Mouse (Mus musculus) midbrain, embryonic 14.5 days (tissue): ENCODE data around the gene Krt17. TPM values are rescaled to one million over a fixed set of nuclear protein-coding genes. Genes with fewer than 3 reads are reported as not detected.
"Not testable (repeated sequence)": the region's sequence is repeated elsewhere in the genome, so short reads cannot be mapped to it uniquely, and the experiment has no call there.

ENCODE experiments used
- ATAC-seq: fragments of 200-750 bp; cut with Nextera tagmentation; 2 replicates; pipeline ENCODE4 v1.8.0; 2017; ENCODE audit warnings: moderate number of reproducible peaks, moderate library complexity; ENCODE audit not compliant: low FRiP score, low TSS enrichment
- DNase-seq: peaks from one replicate; pipeline ENCODE4 v3.0.0-alpha.2; 2015
- H3K27ac ChIP-seq: fragments of 300-500 bp; sonication (generic); replicated peaks from 2 replicates; pipeline ENCODE4 v1.5.1; 2014; ENCODE audit warnings: mild to moderate bottlenecking, low read depth, low read length, moderate library complexity
- H3K27me3 ChIP-seq: fragments of 300-500 bp; sonication (generic); 2 replicates; pipeline ENCODE4 v1.6.1; 2014; ENCODE audit warnings: low read length, control low read depth, mixed read lengths; ENCODE audit not compliant: control insufficient read depth, insufficient read depth
- H3K36me3 ChIP-seq: fragments of 300-500 bp; sonication (generic); 2 replicates; pipeline ENCODE4 v1.6.1; 2014; ENCODE audit warnings: low read length, control low read depth; ENCODE audit not compliant: control insufficient read depth, insufficient read depth
- H3K4me1 ChIP-seq: fragments of 300-500 bp; sonication (generic); 2 replicates; pipeline ENCODE4 v1.6.1; 2014; ENCODE audit warnings: mild to moderate bottlenecking, antibody characterized with exemption, low read length, control low read depth; ENCODE audit not compliant: control insufficient read depth, insufficient read depth
- H3K4me2 ChIP-seq: fragments of 300-500 bp; sonication (generic); 2 replicates; pipeline ENCODE4 v1.6.1; 2014; ENCODE audit warnings: mild to moderate bottlenecking, low read length, moderate library complexity
- H3K4me3 ChIP-seq: fragments of 300-500 bp; sonication (generic); replicated peaks from 2 replicates; pipeline ENCODE4 v1.5.1; 2014; ENCODE audit warnings: low read depth, low read length
- H3K9ac ChIP-seq: fragments of 300-500 bp; sonication (generic); replicated peaks from 2 replicates; pipeline ENCODE4 v1.6.1; 2014; ENCODE audit warnings: mild to moderate bottlenecking, low read length, moderate library complexity
- H3K9me3 ChIP-seq: fragments of 300-500 bp; sonication (generic); 2 replicates; pipeline ENCODE4 v1.6.1; 2016; ENCODE audit warnings: low read length, control low read depth, mixed read lengths; ENCODE audit not compliant: control insufficient read depth
- WGBS: fragments of 180-500 bp; shearing (Covaris S2); extraction: QIAGEN DNeasy Blood & Tissue Kit; methylation state at CpG from one replicate; pipeline ENCODE4 v1.1.7; 2014; 5-methylcytosine and 5-hydroxymethylcytosine counted together
- polyA plus RNA-seq: library from polyadenylated mRNA; unstranded; fragments of >200 nt; fragmentation: Nextera tagmentation; extraction: Ambion mirVana; gene quantifications from 2 replicates; pipeline ENCODE4 v1.2.1, GENCODE M21; 2014

Gene Krt17
- polyA plus RNA-seq, 1 experiment from 2014 or later, result not detected

- DNase-seq, result no peak
- no peaks in the 10 kb centered on the region for H3K27me3 ChIP-seq
These were observed 2.9 kb downstream of the Krt17 start for GRCm38 (mm10) chr11:100257967-100258366.

GRCm38 (mm10) chr11:100255514-100255913 lies 5.3 kb downstream of the Krt17 start:
- no peak overlapping the region for H3K27ac ChIP-seq
- ATAC-seq (no peak), DNase-seq (no peak)
- no peaks in the 10 kb centered on the region for H3K27me3 ChIP-seq
- no peaks in the 10 kb centered on the region for H3K36me3 ChIP-seq
- 98% methylated on average over 6 of the region's 6 CpGs for WGBS
- H3K4me1 ChIP-seq, result no peaks in the 10 kb centered on the region
- H3K9me3 ChIP-seq, result no peaks in the 10 kb centered on the region
- H3K4me3 ChIP-seq, result no peak overlapping the region
- H3K4me2 ChIP-seq, result no peak overlapping the region
- H3K9ac ChIP-seq, result no peak overlapping the region

More at GRCm38 (mm10) chr11:100257967-100258366, 2.9 kb downstream of the Krt17 start:
- H3K4me2 ChIP-seq, result no peak overlapping the region
- H3K27ac ChIP-seq, result no peak overlapping the region
- ATAC-seq, result no peak
- H3K4me3 ChIP-seq, result no peak overlapping the region
- H3K36me3 ChIP-seq, result no peaks in the 10 kb centered on the region
- no peak overlapping the region for H3K9ac ChIP-seq
- no peaks in the 10 kb centered on the region for H3K4me1 ChIP-seq
- H3K9me3 ChIP-seq, result no peaks in the 10 kb centered on the region
- WGBS, result 92% methylated on average over 1 of the region's 1 CpGs

GRCm38 (mm10) chr11:100254360-100255090 lies 6.3 kb downstream of the Krt17 start:
- Histone ChIP-seq H3K4me3 (no peak overlapping the region), H3K36me3 (no peaks in the 10 kb centered on the region), H3K27ac (no peak overlapping the region), H3K4me2 (no peak overlapping the region), H3K9me3 (no peaks in the 10 kb centered on the region), H3K4me1 (no peaks in the 10 kb centered on the region), H3K27me3 (no peaks in the 10 kb centered on the region), H3K9ac (no peak overlapping the region)
- DNase-seq (no peak), ATAC-seq (no peak)
- WGBS, result 68% methylated on average over 5 of the region's 5 CpGs

- no peak for ATAC-seq
- Histone ChIP-seq H3K36me3 (no peaks in the 10 kb centered on the region), H3K27me3 (no peaks in the 10 kb centered on the region), H3K4me2 (no peak within 1 kb of the TSS), H3K9ac (no peak within 1 kb of the TSS), H3K9me3 (no peaks in the 10 kb centered on the region), H3K4me1 (no peaks in the 10 kb centered on the region), H3K4me3 (no peak within 1 kb of the TSS), H3K27ac (no peak within 1 kb of the TSS)
- no peak for DNase-seq
- 83% methylated on average over 7 of the region's 7 CpGs for WGBS
These were observed 11.9 kb downstream of the Krt17 start, which contains the start of gene Krt16 for GRCm38 (mm10) chr11:100248852-100249465. TSS of gene Krt16 (minus strand) at chr11:100248902.

- not testable (repeated sequence) for ATAC-seq, H3K9ac ChIP-seq, H3K27me3 ChIP-seq, H3K36me3 ChIP-seq, H3K4me1 ChIP-seq, DNase-seq, H3K4me2 ChIP-seq, H3K4me3 ChIP-seq, H3K27ac ChIP-seq, H3K9me3 ChIP-seq
- 73% methylated on average over 7 of the region's 7 CpGs for WGBS
These were observed 14.4 kb downstream of the Krt17 start for GRCm38 (mm10) chr11:100246471-100246870.

- not testable (repeated sequence) for DNase-seq, H3K9ac ChIP-seq, H3K9me3 ChIP-seq, H3K27ac ChIP-seq, H3K36me3 ChIP-seq, H3K4me3 ChIP-seq, H3K4me1 ChIP-seq, H3K4me2 ChIP-seq, ATAC-seq, H3K27me3 ChIP-seq
- 92% methylated on average over 4 of the region's 4 CpGs for WGBS
These were observed 20.6 kb downstream of the Krt17 start for GRCm38 (mm10) chr11:100240272-100240671.

GRCm38 (mm10) chr11:100221741-100222140 lies 39.1 kb downstream of the Krt17 start:
- no peaks in the 10 kb centered on the region for H3K27me3 ChIP-seq
- H3K9ac ChIP-seq, result no peak overlapping the region
- H3K27ac ChIP-seq, result no peak overlapping the region
- H3K4me3 ChIP-seq, result no peak overlapping the region
- H3K4me2 ChIP-seq, result no peak overlapping the region
- ATAC-seq (no peak), DNase-seq (no peak)
- no peaks in the 10 kb centered on the region for H3K4me1 ChIP-seq
- peaks cover 3% of the 10 kb centered on the region; the same call in 1 of the 2 replicates for H3K9me3 ChIP-seq
- WGBS, result 73% methylated on average over 8 of the region's 8 CpGs
- H3K36me3 ChIP-seq, result no peaks in the 10 kb centered on the region

- H3K36me3 ChIP-seq, result no peaks in the 10 kb centered on the region
- no peaks in the 10 kb centered on the region for H3K27me3 ChIP-seq
- H3K4me2 ChIP-seq, result no peak overlapping the region
- 85% methylated on average over 4 of the region's 4 CpGs for WGBS
- no peak for DNase-seq
- no peak overlapping the region for H3K9ac ChIP-seq
- no peaks in the 10 kb centered on the region for H3K4me1 ChIP-seq
- H3K4me3 ChIP-seq, result no peak overlapping the region
- no peaks in the 10 kb centered on the region for H3K9me3 ChIP-seq
- no peak for ATAC-seq
- H3K27ac ChIP-seq, result no peak overlapping the region
These were observed 41.5 kb downstream of the Krt17 start for GRCm38 (mm10) chr11:100219304-100219703.

GRCm38 (mm10) chr11:100208542-100208941 lies 52.3 kb downstream of the Krt17 start:
- DNase-seq (no peak), ATAC-seq (no peak)
- Histone ChIP-seq H3K27me3 (no peaks in the 10 kb centered on the region), H3K27ac (no peak overlapping the region), H3K36me3 (no peaks in the 10 kb centered on the region), H3K4me3 (no peak overlapping the region), H3K4me1 (no peaks in the 10 kb centered on the region), H3K9ac (no peak overlapping the region), H3K9me3 (no peaks in the 10 kb centered on the region), H3K4me2 (no peak overlapping the region)
- WGBS, result 64% methylated on average over 6 of the region's 6 CpGs
